Mouse (Mus musculus) skeletal muscle tissue, postnatal 0 days (tissue): ENCODE data around the gene Zfp979. TPM values are rescaled to one million over a fixed set of nuclear protein-coding genes. Genes with fewer than 3 reads are reported as not detected.

ENCODE experiments used
- polyA plus RNA-seq: library from polyadenylated mRNA; unstranded; fragments of >200 nt; fragmentation: Nextera tagmentation; extraction: Ambion mirVana; gene quantifications from 2 replicates; pipeline ENCODE4 v1.2.1, GENCODE M21; 2015

Gene Zfp979
- 1.5 and 2.3 TPM in 2 replicates for polyA plus RNA-seq

GRCm38 (mm10) chr4:147642413-147642812 lies at the start of gene Zfp979:
Gene Zfp979, minus strand, starts transcription at chr4:147642513.

Other genes with a start within 250 kb of the Zfp979 start
- gene Zfp982, start 150.1 kb downstream of the Zfp979 start, polyA plus RNA-seq = 2.7 and 3.5 TPM in 2 replicates
- 0.04 and 0.10 TPM in 2 replicates for gene Gm16503, start 102.3 kb downstream of the Zfp979 start, polyA plus RNA-seq
- 0.06 and 0.11 TPM in 2 replicates for gene Zfp985, start 89.2 kb downstream of the Zfp979 start, polyA plus RNA-seq
- gene Zfp534, start 60.0 kb upstream of the Zfp979 start, polyA plus RNA-seq = not detected in 2 replicates
- 3.8 and 4.1 TPM in 2 replicates for gene Zfp984, start 167.3 kb upstream of the Zfp979 start, polyA plus RNA-seq
- gene Zfp933, start 205.9 kb upstream of the Zfp979 start, polyA plus RNA-seq = 3.1 and 3.8 TPM in 2 replicates
- 11.6 and 14.5 TPM in 2 replicates for gene Miip, start 226.3 kb upstream of the Zfp979 start, polyA plus RNA-seq
- 1.9 and 2.0 TPM in 2 replicates for gene Fv1, start 226.5 kb upstream of the Zfp979 start, polyA plus RNA-seq